Mouse (Mus musculus) T-helper 17 cell (primary cell): ENCODE measurements around the gene Dip2c.

Experiments used
- in situ Hi-C, 2 experiments: fragments of 300-600 bp; cut with MboI, MseI; formaldehyde crosslinking; loops; 1 replicate in 1 of 2; 2 replicates in 1 of 2; pipeline ENCODE4 v1.15.1; 2025; ENCODE audit warnings: high pct_unique_total_duplicates in 2 of 2

Gene Dip2c

DNA sequence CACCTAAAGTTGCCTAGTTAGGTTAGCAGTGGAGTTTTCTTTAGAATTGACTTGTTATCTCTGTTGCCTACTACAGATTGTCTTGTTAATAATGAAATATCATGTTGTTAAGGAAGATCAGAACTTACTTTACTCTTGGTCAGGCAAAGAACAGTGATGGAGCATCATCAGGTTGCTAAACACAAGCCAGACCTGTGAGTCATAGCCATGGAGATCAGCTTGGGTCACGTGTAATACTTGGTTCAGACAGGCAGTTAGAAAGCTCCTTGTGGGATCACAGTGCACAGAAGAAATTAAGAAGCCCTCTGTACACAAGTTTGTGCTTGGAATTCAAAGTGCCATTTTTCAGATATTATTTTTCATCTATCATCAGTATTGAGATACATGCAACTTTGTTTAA lies 48.9 kb downstream of the Dip2c start:
- in situ Hi-C loops, result no loop called here

DNA sequence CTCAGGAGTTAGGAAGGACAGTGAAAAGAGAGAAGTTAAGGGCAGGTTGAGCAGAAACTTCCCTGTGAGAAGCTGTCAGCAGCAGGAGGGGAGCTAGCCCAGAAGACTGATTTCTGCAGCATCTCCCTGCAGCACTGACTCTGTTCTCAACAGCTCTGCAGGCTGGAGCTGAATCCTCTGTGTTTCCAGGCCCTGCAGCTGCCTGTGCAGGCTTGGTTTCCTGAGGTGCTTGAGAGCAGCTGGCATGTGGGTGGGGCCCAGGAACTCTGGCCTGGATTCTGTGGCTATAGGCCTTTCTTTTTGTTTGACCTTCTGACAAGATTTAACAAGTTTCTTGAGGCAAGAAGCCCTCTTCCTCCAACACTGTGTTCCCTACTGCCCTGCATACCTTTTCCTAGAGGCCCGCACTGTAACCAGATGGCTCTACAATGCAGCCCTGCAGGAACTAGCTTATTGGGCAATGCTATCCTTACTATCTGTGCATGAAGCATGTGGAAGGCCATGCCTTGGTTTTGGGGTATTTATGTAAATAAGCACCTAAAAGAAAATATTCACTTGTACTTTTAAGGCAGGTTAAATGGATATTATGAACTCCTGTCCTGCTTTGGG lies 53.1 kb downstream of the Dip2c start:
- in situ Hi-C loops, result no loop called here

DNA sequence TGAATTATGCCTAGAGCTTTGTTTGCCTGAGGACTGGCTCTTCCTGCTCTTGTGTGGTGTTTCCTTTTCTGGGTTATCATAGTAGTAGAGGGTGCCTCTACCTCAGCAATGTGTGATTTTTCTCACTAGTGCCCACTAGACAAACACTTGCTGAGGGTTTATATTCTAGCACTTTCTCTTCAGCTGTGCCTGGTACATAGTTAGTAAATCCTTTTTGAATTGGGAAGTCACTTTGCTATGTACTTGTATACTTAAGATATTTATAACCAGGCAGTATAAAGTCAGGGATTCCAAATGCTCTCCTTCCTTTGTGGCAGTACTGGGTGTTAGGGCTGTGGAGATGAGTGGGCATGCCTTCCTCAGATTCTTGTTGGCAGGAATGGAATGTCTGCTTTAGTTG lies 56.9 kb downstream of the Dip2c start:
- in situ Hi-C loops, result no loop called here

- in situ Hi-C loops, result no loop called here
Measured at GRCm38 (mm10) chr13:9340293-9340692, 64.0 kb downstream of the Dip2c start.

DNA sequence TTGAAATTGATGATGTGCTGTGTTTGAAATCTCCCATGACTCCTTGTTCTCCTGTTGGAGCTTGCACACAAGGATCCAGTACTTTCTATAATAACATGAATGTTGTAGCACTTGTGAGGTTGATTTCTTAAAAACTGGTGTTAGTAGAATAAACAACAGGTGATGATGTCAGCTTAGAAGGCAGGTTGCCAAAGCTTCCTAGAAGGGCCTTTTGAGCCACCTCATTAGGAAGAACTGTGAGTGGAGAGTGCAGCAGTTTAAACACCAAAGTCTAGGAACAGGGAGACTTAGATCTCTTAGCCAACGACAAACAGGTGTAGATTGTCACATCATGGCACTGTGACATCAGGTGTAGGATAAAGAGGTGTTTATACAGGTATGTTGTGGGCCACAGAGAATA lies 66.4 kb downstream of the Dip2c start:
- in situ Hi-C loops, result no loop called here

DNA sequence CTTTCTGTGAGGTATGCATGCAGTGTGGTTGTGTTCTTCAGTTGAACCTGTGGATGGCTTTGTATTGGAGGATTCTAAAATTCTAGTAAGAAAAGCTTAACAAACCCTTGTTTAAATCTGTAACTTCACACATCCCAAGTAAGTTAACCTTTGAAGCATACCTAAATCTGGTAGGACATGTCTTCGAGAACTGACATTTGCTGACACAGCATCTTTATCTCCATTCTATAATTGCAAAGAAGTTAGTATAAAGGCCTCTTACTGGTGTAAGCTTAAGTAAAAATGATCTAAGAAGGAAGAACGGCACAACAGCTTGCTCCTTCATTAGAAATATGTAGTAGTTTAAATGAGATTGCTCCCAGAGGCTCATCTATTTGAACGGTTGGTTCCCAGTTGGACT lies 71.1 kb downstream of the Dip2c start:
- in situ Hi-C loops, result no loop called here

DNA sequence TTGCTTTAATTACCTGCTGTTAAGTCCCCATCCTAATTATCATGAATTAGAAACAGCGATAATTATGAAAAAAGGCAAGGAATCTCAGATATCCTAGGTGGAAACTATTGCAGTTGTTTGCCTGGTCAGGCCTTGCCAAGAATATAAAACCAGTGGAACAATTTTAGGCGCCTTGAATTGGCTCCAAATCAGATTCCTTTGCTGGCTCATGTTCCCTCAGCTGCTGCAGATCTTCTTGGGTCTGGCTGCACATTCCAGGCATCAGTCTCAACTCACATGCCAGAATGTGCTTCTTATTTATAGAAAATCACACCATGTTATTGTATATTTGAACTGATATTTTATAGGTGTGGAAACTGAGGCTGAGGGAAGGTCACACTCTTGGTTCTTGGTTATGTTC lies 74.3 kb downstream of the Dip2c start:
- in situ Hi-C loops, result no loop called here

DNA sequence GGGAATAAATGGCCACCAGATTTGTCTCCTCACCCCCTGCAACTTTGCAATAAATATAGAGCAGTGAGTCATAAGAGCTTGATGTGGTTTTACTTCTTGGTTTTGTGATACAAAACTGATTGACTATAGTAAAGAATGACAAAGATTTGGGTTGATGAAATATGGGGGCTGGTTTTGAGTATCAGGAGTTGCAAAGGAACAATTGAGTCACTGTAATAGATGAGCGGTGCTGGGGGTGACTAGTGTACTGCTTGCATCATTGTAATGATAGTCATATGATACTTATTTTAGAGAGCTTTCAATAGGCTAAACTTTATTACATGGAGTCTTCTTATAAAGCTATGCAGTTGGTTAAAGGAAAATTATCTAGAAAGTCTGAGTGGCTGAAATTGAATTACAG lies 77.6 kb downstream of the Dip2c start:
- in situ Hi-C loops, result no loop called here

DNA sequence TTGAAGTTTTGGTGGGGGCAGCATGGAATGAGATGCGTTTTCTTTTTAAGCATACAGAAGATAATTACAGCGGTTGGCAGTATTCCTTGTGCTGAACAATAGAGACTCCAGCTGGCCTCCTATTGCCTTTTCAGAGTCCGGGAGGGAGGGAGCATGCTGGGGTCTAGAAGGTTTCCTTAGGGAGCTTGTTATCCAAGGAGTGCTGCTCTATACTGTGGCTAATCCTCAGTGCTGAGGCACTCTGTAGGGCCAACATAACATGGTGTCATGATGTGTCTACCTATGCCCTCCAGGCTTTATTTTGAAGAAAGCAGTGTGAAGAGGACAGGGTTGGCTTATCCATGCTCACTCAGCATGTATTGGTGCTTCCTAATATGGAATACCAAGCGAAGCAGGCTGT lies 79.0 kb downstream of the Dip2c start:
- in situ Hi-C loops, result no loop called here

DNA sequence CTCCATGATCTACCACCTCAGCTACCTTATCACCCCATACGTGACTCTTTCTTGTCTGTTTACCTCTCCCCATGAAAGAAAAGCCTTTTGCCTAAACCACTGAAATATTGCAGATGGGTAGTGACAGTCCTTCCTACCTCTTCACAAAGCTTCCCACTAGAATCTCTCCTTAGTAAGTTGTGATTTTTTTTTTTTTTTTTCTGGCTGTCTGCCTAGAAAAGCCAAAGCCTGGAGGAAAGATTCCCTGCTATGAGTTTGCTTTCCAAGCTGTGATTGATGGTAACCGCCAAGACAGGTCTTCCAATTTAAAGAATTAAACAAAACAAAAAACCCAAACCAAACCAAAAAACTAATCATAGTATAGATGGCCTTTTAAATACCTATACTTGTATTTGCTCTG lies 85.1 kb downstream of the Dip2c start:
- in situ Hi-C loops, result no loop called here

DNA sequence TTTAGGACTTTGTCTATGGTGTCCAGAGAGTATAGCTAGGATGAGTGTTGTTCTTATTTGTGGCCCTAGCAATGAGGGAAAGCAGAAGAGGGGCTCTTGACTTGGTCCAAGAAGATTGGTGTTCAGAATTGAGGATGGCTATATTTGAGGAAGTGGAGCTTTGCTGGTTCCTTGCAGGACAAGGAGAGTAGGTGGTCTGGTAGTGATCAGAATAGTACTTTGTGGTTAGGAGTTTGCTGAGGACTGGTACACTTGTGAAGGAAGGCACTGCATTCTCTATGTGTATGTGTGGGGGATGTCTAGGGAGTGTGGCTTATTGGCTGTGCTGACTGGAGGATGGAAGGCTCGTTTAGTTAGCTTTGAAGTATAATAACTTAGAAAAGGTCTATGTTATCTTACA lies 95.1 kb downstream of the Dip2c start:
- in situ Hi-C loops, result no loop called here

DNA sequence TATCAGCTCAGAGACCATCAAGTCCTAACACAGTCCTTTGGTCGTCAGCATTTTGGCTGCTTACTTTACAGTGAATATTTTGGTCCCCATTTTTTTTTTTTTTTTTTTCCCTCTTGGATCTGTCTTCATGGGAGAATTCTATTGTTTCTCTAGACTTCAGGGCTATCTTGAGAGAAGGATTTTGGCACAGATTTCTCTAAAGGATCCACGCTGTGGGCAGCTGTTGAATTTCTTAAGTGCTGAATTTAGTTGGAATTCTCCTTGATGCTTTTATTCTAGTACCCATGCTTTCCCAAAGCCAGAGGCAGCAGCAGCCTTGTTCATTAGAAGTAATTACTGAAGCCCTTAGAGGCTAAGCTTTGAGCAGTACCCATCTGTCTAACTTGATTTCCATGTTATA lies 100.8 kb downstream of the Dip2c start:
- in situ Hi-C loops, result no loop called here

GRCm38 (mm10) chr13:9380740-9381410 lies 104.5 kb downstream of the Dip2c start:
- in situ Hi-C loops, result no loop called here

GRCm38 (mm10) chr13:9388017-9388416 lies 111.7 kb downstream of the Dip2c start:
- in situ Hi-C loops, result no loop called here

DNA sequence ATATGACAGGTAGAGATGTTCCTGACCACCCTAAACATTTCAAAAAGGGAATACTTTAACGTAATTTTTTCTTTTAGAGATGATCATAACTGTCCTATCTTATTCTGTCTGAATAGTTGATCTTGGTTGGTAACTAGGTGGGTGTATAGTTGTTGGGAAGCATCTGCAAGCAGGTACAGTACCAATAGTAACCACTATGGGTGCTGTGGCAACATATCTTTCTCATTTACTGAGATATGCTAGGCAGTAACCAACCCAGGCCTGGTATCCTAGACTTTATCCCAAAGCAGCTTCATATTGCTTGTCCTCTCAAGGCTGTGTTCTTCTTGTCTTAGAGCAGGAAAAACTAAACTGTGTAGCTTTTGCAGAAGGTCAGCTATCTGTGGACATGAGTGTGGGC lies 113.0 kb downstream of the Dip2c start:
- in situ Hi-C loops, result no loop called here

- in situ Hi-C loops, result no loop called here
Measured at GRCm38 (mm10) chr13:9390204-9390804, 114.0 kb downstream of the Dip2c start.

- in situ Hi-C loops, result no loop called here
Measured at GRCm38 (mm10) chr13:9393470-9393869, 117.1 kb downstream of the Dip2c start.

- in situ Hi-C loops, result no loop called here
Measured at GRCm38 (mm10) chr13:9395286-9395685, 119.0 kb downstream of the Dip2c start.

DNA sequence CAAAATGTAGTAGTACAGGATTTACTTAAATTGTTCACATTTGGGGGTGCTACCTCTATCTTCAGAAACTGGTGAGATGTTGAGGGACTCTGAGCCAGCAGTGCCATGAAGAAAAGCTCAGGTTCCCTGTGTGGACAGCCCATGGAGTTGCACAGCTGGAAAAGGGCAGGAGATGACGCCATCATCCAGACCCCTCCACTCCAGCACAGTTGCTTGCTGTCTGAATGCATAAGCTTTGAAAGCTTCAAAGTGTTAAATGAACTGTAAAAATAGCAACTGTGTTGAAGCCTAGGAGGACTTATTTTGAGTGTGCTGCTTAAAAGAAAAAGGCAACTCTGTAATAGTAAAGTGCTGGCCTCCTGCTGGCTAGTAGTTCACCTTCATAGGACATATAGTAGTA lies 122.5 kb downstream of the Dip2c start:
- in situ Hi-C loops, result no loop called here

GRCm38 (mm10) chr13:9405399-9405798 lies 129.1 kb downstream of the Dip2c start:
- in situ Hi-C loops, result loop anchor here in 1 of 2 experiments (5.0 kb wide), 1 partner anchor 62 kb away; no protein-coding TSS in a partner anchor

DNA sequence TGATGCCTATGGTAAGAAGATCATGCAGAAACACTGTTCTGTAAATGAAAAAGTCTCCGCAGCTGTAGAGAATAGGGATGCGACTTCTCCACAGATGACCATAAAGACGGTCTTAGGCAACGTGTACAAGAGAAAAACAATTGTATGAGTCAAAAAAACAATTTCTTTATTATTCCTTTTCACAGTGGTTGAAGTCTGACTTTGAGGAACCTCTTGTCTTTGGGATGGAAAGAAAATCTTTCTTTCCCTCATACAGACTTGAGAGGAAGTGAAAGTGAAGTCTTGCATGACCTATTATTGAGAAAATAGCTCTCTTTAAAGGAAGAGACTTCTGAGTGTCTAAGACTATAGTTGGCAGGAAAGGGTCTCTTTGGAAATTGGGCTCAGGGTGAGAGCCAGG lies 132.7 kb downstream of the Dip2c start:
- in situ Hi-C loops, result loop anchor here in 1 of 2 experiments (5.0 kb wide), 1 partner anchor 58 kb away; no protein-coding TSS in a partner anchor

GRCm38 (mm10) chr13:9418441-9418840 lies 142.1 kb downstream of the Dip2c start:
- in situ Hi-C loops, result no loop called here

DNA sequence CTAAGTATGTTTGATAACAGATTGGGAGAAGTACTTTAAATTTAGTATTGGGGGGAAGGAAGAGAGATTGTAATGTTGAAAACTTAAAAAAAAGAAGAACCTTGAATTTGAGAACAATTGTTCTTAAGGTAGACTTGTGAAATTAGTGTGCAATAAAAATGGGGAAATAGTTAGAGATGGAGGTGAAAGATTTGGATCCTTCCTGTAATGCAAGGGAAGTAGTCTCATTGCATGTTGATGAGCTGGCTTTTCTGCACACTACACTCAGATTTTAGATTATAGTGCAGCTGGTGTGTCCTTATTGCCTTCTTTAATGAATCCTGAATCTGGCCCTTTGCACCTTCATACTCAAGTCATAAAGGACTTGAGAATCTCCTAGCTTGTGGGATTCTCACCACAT lies 142.9 kb downstream of the Dip2c start:
- in situ Hi-C loops, result no loop called here
